Mouse (Mus musculus) embryonic facial prominence, embryonic 12.5 days (tissue): Measurements from ENCODE around the gene Arhgef10l. TPM values are rescaled to one million over a fixed set of nuclear protein-coding genes. Genes with fewer than 3 reads are reported as not detected.

Source experiments
- ATAC-seq: fragments of 200-750 bp; cut with Nextera tagmentation; 2 replicates; pipeline ENCODE4 v1.8.0; 2017; ENCODE audit not compliant: insufficient number of reproducible peaks, insufficient read depth, low FRiP score, low TSS enrichment
- H3K27ac ChIP-seq: fragments of 300-500 bp; sonication (generic); 2 replicates; pipeline ENCODE4 v1.5.1; 2016; ENCODE audit warnings: mild to moderate bottlenecking
- H3K27me3 ChIP-seq: fragments of 300-500 bp; sonication (generic); 2 replicates; pipeline ENCODE4 v1.6.1; 2016; ENCODE audit warnings: mild to moderate bottlenecking, moderate library complexity
- H3K36me3 ChIP-seq: fragments of 300-500 bp; sonication (generic); 2 replicates; pipeline ENCODE4 v1.6.1; 2016; ENCODE audit warnings: mild to moderate bottlenecking
- H3K4me1 ChIP-seq: fragments of 300-500 bp; sonication (generic); 2 replicates; pipeline ENCODE4 v1.6.1; 2016
- H3K4me2 ChIP-seq: fragments of 300-500 bp; sonication (generic); replicated peaks from 2 replicates; pipeline ENCODE4 v1.6.1; 2016; ENCODE audit warnings: mild to moderate bottlenecking, moderate library complexity
- H3K4me3 ChIP-seq: fragments of 300-500 bp; sonication (generic); 2 replicates; pipeline ENCODE4 v1.5.1; 2016; ENCODE audit warnings: mild to moderate bottlenecking
- H3K9ac ChIP-seq: fragments of 300-500 bp; sonication (generic); 2 replicates; pipeline ENCODE4 v1.6.1; 2016; ENCODE audit warnings: mild to moderate bottlenecking, moderate library complexity
- H3K9me3 ChIP-seq: fragments of 300-500 bp; sonication (generic); 2 replicates; pipeline ENCODE4 v1.6.1; 2016; ENCODE audit warnings: mild to moderate bottlenecking, moderate library complexity
- WGBS: fragments of 180-500 bp; shearing (Covaris S2); methylation state at CpG from one replicate; pipeline ENCODE4 v1.1.7; 2016; 5-methylcytosine and 5-hydroxymethylcytosine counted together
- polyA plus RNA-seq: library from polyadenylated mRNA; unstranded; fragments of >200 nt; fragmentation: Nextera tagmentation; extraction: Ambion mirVana; gene quantifications from 2 replicates; pipeline ENCODE4 v1.2.1, GENCODE M21; 2016

Arhgef10l gene
- polyA plus RNA-seq = 17.4 and 19.7 TPM in 2 replicates

DNA sequence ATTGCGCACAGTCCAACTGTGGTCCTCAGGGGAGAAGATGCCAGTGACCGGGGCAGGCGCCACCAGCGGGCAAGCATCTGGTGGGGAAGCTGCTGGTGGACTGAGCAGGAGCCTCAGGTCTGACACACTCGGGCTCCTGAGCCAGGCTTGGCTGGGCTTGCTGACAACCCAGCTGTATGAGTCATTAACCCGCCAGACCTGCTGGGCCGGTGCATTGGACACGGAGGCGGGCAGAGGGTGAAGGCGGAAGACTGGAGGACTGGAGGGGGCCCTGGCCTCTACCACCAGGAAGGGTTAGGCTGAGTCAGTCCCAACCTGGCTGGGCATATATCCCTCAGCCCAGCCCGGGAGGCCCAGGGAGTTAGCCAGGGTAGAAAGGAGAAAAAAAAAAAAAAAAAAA lies at the start of gene Arhgef10l:
TSS of gene Arhgef10l (minus strand) at position 253 of the 400 bp plus-strand sequence.
- H3K4me1 ChIP-seq = peaks cover 10% of the 10 kb centered on the region
- no peaks in the 10 kb centered on the region for H3K9me3 ChIP-seq
- H3K4me2 ChIP-seq = no peak within 1 kb of the TSS
- no peak within 1 kb of the TSS for H3K9ac ChIP-seq
- H3K4me3 ChIP-seq = no peak within 1 kb of the TSS
- ATAC-seq = no peak
- no peaks in the 10 kb centered on the region for H3K27me3 ChIP-seq
- H3K27ac ChIP-seq = no peak within 1 kb of the TSS
- H3K36me3 ChIP-seq = no peaks in the 10 kb centered on the region
- 74% methylated on average over 11 of the region's 11 CpGs for WGBS

DNA sequence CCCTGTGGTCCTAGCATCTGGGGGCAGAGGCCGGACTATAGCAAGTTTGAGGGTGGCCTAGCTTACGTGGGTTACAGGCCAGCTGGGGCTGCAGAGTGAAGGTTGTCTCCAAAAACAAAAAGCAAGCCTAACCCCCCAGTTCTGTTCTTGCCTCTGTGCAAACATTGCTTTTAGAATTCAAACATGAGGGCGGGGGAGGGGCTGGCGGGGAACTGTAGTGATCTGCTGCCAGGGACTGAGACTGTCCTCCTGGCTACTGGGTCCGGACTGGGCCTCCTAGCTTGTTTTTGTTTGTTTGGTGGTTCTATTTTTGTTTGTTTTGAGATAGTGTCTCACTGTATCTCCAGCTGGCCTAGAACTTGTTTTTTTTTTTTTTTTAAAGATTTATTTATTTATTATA lies 48.8 kb upstream of the Arhgef10l start:
- Histone ChIP-seq H3K9me3 (no peaks in the 10 kb centered on the region), H3K4me3 (no peak overlapping the region), H3K4me2 (no peak overlapping the region), H3K4me1 (peaks cover 6% of the 10 kb centered on the region; the same call in 1 of the 2 replicates), H3K36me3 (peaks cover 94% of the 10 kb centered on the region), H3K27me3 (no peaks in the 10 kb centered on the region), H3K27ac (no peak overlapping the region), H3K9ac (no peak overlapping the region)
- 90% methylated on average over 5 of the region's 5 CpGs for WGBS
- no peak for ATAC-seq

DNA sequence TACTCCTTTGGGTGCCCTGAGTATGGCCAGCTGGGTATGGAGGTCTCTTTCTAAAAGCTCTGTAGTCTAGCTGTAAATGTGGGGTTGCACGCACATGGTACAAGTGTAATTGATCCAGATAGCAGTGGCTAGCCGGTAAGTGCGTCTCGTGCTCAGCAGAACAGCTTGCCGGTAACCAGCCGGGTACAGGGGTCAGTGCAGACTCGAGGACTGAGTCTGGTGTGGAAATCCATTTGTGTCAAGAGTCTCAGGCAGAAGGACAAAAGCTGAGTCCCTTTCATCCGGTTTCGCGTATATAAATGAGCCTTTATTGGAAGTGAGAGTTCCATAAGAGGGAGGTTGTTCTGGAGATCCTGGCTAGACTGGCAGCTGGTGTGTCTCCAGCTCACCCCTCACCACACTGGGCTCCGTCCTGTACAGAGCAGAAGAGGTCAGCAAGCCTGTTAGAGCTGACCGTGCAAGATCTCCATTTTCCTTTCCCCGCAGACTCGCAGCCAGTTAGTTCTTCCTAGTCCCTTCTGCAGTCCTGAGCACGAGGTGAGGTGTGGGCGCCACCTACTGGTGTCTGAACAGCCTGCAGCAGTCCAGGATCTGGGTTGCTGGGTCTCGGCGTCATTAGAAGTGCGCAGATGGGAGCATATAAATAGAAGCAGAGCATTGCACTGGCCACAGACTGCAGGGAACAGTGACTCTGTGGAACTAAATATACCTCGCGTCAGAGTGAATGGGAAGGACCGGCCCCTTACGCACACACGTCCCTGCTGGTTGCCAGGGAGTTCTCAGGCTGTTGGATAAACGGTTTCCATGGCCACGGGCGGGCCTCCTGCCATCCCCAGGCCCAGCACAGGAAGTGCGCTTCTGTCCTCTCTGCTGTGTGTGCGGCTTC lies 47.9 kb upstream of the Arhgef10l start:
- no peaks in the 10 kb centered on the region for H3K27me3 ChIP-seq
- no peaks in the 10 kb centered on the region for H3K9me3 ChIP-seq
- H3K9ac ChIP-seq = no peak overlapping the region
- no peak overlapping the region for H3K4me2 ChIP-seq
- H3K36me3 ChIP-seq = peaks cover 94% of the 10 kb centered on the region
- 63% methylated on average over 29 of the region's 29 CpGs for WGBS
- H3K4me1 ChIP-seq = peaks cover 6% of the 10 kb centered on the region; the same call in 1 of the 2 replicates
- ATAC-seq = no peak
- H3K27ac ChIP-seq = 0 out of 2 replicates have a peak overlapping the region, but pooled peaks have one; percentile 23
- no peak overlapping the region for H3K4me3 ChIP-seq

DNA sequence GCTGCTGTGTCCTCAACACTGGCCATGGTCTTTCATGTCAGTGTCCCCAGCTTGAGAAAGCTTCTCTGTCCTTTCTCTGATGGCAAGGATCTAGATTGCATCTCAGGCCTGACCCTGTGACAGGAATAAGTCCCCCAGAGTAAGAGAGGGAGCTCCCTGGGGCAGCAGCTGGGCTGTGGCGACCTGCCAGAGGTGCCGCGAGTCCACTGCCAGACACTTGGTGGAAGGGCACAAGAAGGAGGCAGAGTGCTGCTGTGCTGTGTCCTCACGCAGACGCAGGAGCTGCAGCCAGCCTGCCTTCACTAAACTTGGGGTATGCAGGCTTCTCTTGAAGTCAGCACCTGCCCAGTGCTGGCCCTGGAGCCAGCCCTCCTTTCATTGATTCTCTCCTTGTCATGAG lies 45.5 kb upstream of the Arhgef10l start:
- WGBS = 86% methylated on average over 5 of the region's 5 CpGs
- Histone ChIP-seq H3K9me3 (no peaks in the 10 kb centered on the region), H3K9ac (no peak overlapping the region), H3K4me1 (peaks cover 12% of the 10 kb centered on the region; the same call in 1 of the 2 replicates), H3K27me3 (no peaks in the 10 kb centered on the region), H3K4me2 (no peak overlapping the region), H3K27ac (no peak overlapping the region), H3K4me3 (no peak overlapping the region), H3K36me3 (peaks cover 95% of the 10 kb centered on the region)
- ATAC-seq = no peak

DNA sequence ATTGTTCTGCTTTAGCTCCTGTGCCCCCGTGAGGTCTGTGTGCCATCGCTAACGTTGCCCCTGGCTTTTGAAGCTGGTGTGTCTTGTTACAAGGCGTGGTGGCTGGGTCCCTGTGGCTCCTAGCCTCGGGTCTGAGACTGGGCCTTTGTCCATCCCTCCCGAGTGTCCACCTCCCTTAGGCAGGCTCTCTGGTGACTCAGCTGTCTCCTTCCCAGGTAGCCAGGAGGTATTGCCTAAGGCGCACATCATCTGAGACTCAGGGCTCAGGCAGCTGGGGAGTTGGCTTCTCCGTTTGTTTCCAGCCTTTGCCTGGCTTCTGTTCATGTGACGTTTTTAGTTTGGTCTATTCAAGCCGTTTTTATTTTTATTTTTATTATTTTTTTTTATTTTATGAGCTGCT lies 45.0 kb upstream of the Arhgef10l start:
- H3K9ac ChIP-seq = no peak overlapping the region
- peaks cover 12% of the 10 kb centered on the region; the same call in 1 of the 2 replicates for H3K4me1 ChIP-seq
- 83% methylated on average over 10 of the region's 10 CpGs for WGBS
- ATAC-seq = no peak
- H3K27ac ChIP-seq = no peak overlapping the region
- H3K9me3 ChIP-seq = no peaks in the 10 kb centered on the region
- no peak overlapping the region for H3K4me3 ChIP-seq
- H3K36me3 ChIP-seq = peaks cover 95% of the 10 kb centered on the region
- H3K4me2 ChIP-seq = no peak overlapping the region
- H3K27me3 ChIP-seq = no peaks in the 10 kb centered on the region

DNA sequence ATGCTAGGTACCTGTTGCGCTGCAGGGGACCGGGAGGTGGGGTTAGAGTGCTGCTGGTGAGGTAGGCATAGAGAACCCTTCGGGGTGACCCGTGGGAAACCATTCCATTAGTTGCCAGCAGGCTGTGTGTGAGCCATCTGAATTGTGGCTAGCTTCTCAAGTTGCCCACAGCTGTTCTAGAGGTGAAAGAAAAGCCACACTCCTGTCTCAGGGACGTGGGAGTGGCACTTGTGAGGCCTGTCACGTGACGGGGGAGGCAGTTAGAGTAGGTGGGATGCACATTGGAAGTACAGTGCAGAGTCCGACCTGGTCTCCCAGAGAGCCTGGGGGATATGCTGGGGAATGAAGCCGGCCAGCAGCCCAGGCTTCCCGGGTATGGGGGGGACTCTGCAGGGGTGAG lies 43.8 kb upstream of the Arhgef10l start:
- ATAC-seq = no peak

DNA sequence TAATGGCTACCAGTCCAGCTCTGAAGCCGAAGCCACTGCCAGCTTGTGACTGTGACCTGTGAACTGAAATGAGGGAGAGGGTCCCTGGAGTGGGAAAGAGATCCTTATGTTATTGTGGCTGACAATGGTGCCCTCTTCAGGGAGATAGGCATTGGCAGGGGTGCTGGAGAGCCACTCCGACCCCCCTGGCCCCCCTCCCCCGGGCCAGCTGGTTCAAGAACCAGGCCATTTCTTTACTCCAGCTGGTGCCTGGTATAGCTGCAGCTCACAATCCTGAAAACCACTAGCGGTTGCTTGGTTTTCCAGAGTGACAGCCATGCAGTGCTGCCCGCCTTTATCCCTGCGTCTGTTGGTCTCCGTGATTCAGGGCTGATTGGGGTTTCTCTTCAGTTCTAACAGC lies 43.3 kb upstream of the Arhgef10l start:
- H3K27ac ChIP-seq = no peak overlapping the region
- 87% methylated on average over 7 of the region's 7 CpGs for WGBS

More for the DNA sequence above, 43.8 kb upstream of the Arhgef10l start:
- Histone ChIP-seq H3K27me3 (no peaks in the 10 kb centered on the region), H3K4me1 (peaks cover 23% of the 10 kb centered on the region), H3K4me2 (no peak overlapping the region), H3K36me3 (peaks cover 97% of the 10 kb centered on the region), H3K4me3 (no peak overlapping the region), H3K27ac (0 out of 2 replicates have a peak overlapping the region, but pooled peaks have one; percentile 17), H3K9ac (no peak overlapping the region), H3K9me3 (no peaks in the 10 kb centered on the region)
- 86% methylated on average over 10 of the region's 10 CpGs for WGBS

DNA sequence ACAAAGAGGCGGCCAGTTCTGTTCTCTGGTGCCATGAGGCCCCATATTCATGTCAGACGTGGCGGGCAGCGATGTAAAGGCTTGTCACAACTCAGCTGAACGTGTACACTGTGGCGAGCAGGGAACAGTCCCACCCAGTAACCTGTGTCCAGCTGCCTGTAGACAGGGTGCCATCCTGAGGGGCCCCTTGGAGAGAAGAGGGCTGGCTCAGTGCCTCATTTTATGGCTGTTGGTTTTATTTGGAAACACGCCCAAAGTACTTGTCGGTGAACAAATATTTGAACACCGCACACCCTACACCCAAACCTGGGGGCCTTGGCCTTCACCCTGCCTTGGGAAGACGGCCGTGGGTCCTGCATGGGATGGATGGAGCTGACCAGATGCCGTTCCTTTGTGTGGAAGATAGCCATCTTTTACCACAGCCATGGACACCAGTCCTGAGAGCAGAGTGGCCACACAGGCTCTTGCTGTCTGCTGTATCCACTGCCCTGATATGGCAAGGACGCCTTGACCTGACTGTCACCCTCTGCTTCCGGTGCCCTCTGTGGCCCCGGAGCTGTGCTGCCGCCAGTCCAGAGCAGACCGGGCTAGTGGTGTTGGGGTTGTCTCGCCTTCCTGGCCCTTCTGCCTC lies 42.6 kb upstream of the Arhgef10l start:
- no peaks in the 10 kb centered on the region for H3K9me3 ChIP-seq
- 88% methylated on average over 18 of the region's 18 CpGs for WGBS

More for the DNA sequence above, 43.3 kb upstream of the Arhgef10l start:
- Histone ChIP-seq H3K4me1 (peaks cover 26% of the 10 kb centered on the region), H3K4me3 (no peak overlapping the region), H3K27me3 (no peaks in the 10 kb centered on the region), H3K36me3 (peaks cover 95% of the 10 kb centered on the region), H3K9ac (no peak overlapping the region), H3K4me2 (no peak overlapping the region), H3K9me3 (no peaks in the 10 kb centered on the region)
- ATAC-seq = no peak

DNA sequence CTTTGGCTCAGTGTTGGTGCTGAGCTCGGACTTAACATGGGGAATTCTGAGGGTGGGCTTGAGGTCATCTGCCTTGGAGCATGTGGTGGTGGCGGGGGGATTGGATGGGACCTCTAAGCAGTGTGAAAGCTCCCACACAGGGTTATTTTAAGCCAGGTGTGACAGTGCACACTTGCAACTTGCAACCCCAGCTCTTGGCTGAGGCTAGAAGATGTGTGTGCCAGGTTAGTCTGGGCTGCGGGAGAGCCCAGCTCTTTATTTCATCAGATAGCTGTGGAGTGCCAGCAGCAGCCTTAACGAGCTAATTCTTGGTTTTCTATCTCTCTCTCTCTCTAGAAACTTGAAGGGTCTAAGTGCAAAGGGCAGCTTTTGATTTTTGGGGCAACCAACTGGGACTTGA lies 41.8 kb upstream of the Arhgef10l start:
- Histone ChIP-seq H3K27ac (no peak overlapping the region), H3K9me3 (no peaks in the 10 kb centered on the region), H3K4me1 (peaks cover 32% of the 10 kb centered on the region), H3K36me3 (peaks cover 84% of the 10 kb centered on the region), H3K4me3 (no peak overlapping the region), H3K9ac (no peak overlapping the region), H3K27me3 (no peaks in the 10 kb centered on the region), H3K4me2 (no peak overlapping the region)
- ATAC-seq = no peak
- WGBS = 81% methylated on average over 4 of the region's 4 CpGs

More for the DNA sequence above, 42.6 kb upstream of the Arhgef10l start:
- no peaks in the 10 kb centered on the region for H3K27me3 ChIP-seq
- peaks cover 92% of the 10 kb centered on the region for H3K36me3 ChIP-seq
- H3K27ac ChIP-seq = no peak overlapping the region
- H3K4me2 ChIP-seq = no peak overlapping the region
- H3K4me3 ChIP-seq = no peak overlapping the region
- H3K9ac ChIP-seq = no peak overlapping the region
- no peak for ATAC-seq
- peaks cover 31% of the 10 kb centered on the region for H3K4me1 ChIP-seq

DNA sequence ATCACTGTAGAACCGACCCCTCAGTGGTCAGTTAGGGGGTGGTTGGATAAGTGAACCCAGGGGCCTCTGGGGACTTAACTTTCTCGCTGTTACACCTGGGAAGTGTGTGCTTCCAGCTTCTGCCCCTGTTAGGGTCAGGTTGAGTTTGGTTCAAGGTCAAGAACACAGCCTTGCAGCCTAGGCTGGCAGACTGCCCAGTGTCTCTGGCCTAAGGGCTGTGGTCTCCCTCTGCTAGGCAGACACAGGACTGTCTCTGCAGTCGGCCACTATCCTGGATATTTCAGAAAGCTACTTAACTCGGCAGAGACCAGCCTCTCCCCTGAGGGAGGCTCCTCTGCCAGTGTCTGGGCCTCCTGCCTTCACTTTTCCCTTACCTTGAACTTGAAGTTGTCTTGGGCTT lies 38.4 kb upstream of the Arhgef10l start:
- H3K36me3 ChIP-seq = peaks cover 51% of the 10 kb centered on the region
- 33% methylated on average over 4 of the region's 4 CpGs for WGBS

DNA sequence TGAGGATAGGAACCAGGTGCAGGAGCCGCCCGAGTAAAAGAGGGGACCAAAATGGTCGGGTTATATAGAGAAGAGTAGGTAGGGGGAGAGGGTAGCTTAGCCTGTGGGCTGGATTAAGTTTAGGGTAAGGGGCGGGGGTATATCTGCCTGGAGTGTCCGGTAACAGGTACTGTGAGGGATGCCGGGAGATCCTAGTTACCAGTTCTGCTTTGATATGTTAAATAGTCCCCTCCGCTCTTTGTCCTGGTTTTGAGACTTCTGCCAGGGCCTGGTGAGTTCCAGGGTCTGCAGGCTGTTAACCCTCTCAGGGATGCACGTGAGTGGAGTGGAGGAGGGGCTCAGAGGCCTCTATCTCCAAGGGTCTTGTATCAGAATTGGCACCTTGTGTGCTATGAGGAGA lies 37.8 kb upstream of the Arhgef10l start:
- peak overlapping the region; percentile 75 for H3K4me2 ChIP-seq
- peaks cover 46% of the 10 kb centered on the region for H3K4me1 ChIP-seq
- H3K9me3 ChIP-seq = no peaks in the 10 kb centered on the region
- peaks cover 46% of the 10 kb centered on the region for H3K36me3 ChIP-seq
- 3% methylated on average over 8 of the region's 8 CpGs for WGBS
- peaks cover 8% of the 10 kb centered on the region; the same call in 1 of the 2 replicates for H3K27me3 ChIP-seq
- peak overlapping the region; percentile 88 for H3K4me3 ChIP-seq
- ATAC-seq = peak; percentile 16; the same call in 1 of the 2 replicates
- peak overlapping the region; percentile 97 for H3K9ac ChIP-seq
- peak overlapping the region; percentile 100 for H3K27ac ChIP-seq

More for the DNA sequence above, 38.4 kb upstream of the Arhgef10l start:
- peaks cover 46% of the 10 kb centered on the region for H3K4me1 ChIP-seq
- H3K9ac ChIP-seq = peak overlapping the region; percentile 97
- no peak for ATAC-seq
- peak overlapping the region; percentile 75 for H3K4me2 ChIP-seq
- peak overlapping the region; percentile 100; the same call in 1 of the 2 replicates for H3K27ac ChIP-seq
- H3K9me3 ChIP-seq = no peaks in the 10 kb centered on the region
- H3K27me3 ChIP-seq = peaks cover 3% of the 10 kb centered on the region; the same call in 1 of the 2 replicates
- H3K4me3 ChIP-seq = peak overlapping the region; percentile 88
